Mouse (Mus musculus) embryonic fibroblast, embryonic 13.5 days (primary cell): Measurements from ENCODE around the gene Dtx2.

Source experiments
- CTCF ChIP-seq: IDR thresholded peaks from 2 replicates; pipeline ENCODE4 v1.5.1; 2011; ENCODE audit warnings: mild to moderate bottlenecking, control low read depth, low read length, moderate library complexity, borderline replicate concordance; ENCODE audit not compliant: insufficient read depth
- POLR2A ChIP-seq: IDR thresholded peaks from 2 replicates; pipeline ENCODE4 v1.6.1; 2011; ENCODE audit warnings: low read depth, mild to moderate bottlenecking, control low read depth, low read length, moderate library complexity

DNA sequence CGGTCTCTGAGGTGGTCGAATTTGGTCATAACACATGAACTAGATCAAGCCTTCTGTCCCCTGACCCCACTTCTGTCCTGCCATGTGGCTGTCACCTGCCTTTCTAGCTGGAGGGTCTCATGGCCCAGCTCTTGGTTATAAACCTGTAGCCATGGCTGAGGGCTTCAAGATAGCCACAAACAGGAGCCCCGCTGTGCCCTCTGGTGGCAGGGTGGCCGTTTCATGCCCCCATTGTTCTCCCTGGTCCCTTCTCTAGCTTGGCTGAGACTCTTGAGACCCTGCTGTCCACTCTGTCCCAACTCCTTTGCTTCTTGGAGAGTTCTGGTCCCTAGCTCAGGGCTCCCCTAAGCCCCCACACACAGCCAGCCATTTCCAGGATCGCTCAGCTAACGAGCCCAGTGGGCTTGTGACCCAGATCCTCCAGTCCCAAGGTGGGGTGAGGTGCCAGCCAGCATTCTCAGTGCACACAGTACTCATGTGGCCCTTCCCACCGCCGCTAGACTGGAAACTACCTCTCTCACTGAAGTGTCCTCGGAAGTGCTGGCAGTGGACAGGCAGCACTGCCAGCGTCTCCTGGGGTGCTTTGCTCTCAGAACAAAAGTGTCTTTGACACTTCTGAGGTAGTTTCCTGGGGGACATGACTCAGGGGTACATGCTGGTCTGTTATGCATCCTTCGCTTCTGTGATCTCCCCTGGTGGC is 33.2 kb downstream of the Dtx2 start:
- TF ChIP-seq CTCF, result no peak
- TF ChIP-seq POLR2A, result no peak
